Mouse (Mus musculus): Measurements from ENCODE around the gene Lyl1. TPM values are rescaled to one million over a fixed set of nuclear protein-coding genes. Genes with fewer than 3 reads are reported as not detected.

The Lyl1 gene
- polyA plus RNA-seq, 1 experiment from 2014 or later = 4.9 TPM

DNA sequence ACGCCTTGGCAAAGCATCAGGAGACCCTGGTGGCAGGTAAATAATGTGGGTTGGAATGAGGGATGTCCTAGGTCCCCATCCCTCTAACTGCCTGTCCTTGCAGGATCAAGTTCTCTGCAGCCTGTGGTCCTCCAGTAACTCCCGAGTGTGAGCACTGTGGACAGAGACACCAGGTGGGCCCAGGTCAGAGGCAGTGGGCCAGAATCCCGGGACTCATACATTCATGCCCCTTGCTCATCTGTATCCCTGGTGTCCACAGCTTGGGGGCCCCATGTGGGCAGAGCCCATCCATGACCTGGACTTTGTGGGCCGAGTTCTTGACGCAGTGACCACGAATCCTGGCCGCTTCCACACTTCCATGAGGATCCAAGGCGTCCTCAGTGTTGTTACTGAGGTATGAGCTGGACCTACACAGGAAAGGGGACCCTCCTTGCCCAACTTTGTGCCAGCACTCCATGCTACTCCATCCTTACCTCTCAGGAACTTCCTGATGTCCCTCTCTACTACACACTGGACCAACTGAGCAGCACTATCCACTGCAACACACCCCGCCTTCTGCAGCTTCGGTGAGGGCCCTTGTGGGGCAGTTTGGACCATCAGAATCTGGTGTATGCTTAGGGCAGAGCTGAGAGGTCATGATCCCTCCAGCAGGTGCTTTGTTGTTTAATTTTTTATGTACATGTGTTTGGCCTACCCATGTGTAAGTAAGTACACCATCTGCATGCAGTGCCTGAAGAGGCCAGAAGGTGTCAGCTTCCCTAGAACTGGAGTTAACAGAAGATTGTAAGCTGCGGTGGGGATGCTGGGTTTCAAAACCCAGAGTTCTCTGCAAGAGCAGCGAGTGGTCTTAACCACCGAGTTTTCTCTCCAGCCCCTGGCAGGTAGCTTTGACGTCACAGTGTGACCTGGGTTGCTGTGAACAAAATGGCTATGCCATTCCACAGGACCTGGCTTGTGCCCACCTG, 3.8 kb upstream of the Lyl1 start:
- H3K36me3 ChIP-seq = peaks cover 68% of the 10 kb centered on the region
- no peak overlapping the region for H3K4me3 ChIP-seq
- peaks cover 16% of the 10 kb centered on the region for H3K27me3 ChIP-seq
- WGBS = 92% methylated on average over 14 of the region's 14 CpGs
- no peak for ATAC-seq (ENCODE audit: insufficient number of reproducible peaks, insufficient read depth, low FRiP score, low TSS enrichment)
- 0 out of 2 replicates have a peak, but pooled peaks cover 12% of the 10 kb centered on the region for H3K4me1 ChIP-seq
- no peak overlapping the region for H3K9ac ChIP-seq
- no peaks in the 10 kb centered on the region for H3K9me3 ChIP-seq
- H3K27ac ChIP-seq = no peak overlapping the region
- no peak overlapping the region for H3K4me2 ChIP-seq (replicated peaks)

DNA sequence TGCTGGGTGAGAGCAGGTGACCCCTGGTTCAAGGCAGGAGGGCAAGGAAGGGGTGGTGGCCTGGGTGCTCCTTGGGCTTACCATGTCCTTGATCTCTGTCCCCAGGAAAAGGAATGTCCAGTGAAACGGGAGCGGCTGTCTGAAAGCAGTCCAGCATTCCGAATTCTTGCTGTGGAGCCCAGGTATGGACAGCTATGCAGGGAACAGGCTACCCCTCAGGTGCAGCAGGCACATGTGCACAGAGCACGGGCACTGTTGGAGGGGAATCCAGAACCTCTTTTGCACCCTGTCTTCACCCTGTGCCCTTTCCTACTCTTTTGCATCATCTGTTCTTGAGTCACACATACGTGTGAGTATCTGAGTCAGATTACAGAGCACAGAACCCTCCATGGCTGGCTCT, 3.0 kb upstream of the Lyl1 start:
- Histone ChIP-seq H3K9me3 (no peaks in the 10 kb centered on the region), H3K27me3 (peaks cover 25% of the 10 kb centered on the region), H3K9ac (no peak overlapping the region), H3K4me1 (0 out of 2 replicates have a peak, but pooled peaks cover 12% of the 10 kb centered on the region), H3K36me3 (peaks cover 61% of the 10 kb centered on the region), H3K4me3 (no peak overlapping the region), H3K27ac (no peak overlapping the region), H3K4me2 (replicated peaks) (no peak overlapping the region)
- no peak for ATAC-seq (ENCODE audit: insufficient number of reproducible peaks, insufficient read depth, low FRiP score, low TSS enrichment)
- WGBS = 89% methylated on average over 5 of the region's 5 CpGs

DNA sequence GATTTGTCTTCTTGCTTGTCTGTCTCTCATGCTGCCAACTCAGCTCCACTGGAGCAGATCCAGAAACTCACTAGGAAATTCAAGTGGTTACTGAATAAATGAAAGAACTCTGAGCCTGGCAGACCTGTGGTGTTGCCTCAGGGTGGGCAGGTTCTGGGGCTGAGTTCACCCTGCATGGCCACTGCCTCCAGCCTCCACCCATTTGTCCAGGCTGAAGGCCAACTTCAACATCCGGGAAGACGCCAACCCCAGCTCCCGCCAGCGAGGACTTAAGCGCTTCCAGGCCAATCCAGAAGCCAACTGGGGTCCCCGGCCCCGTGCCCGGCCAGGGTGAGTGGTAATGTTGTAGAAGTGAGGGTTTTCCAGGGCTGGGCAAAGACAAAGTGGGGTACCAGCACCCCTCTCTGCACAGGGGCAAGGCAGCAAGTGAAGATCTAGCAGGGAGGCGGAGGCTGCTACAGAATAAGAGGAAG, 2.3 kb upstream of the Lyl1 start:
- peaks cover 55% of the 10 kb centered on the region for H3K36me3 ChIP-seq
- H3K4me1 ChIP-seq = 0 out of 2 replicates have a peak, but pooled peaks cover 13% of the 10 kb centered on the region
- H3K4me2 ChIP-seq (replicated peaks) = no peak overlapping the region
- no peaks in the 10 kb centered on the region for H3K9me3 ChIP-seq
- 0 out of 2 replicates have a peak overlapping the region, but pooled peaks have one; percentile 17 for H3K27ac ChIP-seq
- no peak overlapping the region for H3K9ac ChIP-seq
- ATAC-seq (ENCODE audit: insufficient number of reproducible peaks, insufficient read depth, low FRiP score, low TSS enrichment) = no peak
- H3K27me3 ChIP-seq = peaks cover 31% of the 10 kb centered on the region
- WGBS = 91% methylated on average over 9 of the region's 9 CpGs
- H3K4me3 ChIP-seq = no peak overlapping the region

DNA sequence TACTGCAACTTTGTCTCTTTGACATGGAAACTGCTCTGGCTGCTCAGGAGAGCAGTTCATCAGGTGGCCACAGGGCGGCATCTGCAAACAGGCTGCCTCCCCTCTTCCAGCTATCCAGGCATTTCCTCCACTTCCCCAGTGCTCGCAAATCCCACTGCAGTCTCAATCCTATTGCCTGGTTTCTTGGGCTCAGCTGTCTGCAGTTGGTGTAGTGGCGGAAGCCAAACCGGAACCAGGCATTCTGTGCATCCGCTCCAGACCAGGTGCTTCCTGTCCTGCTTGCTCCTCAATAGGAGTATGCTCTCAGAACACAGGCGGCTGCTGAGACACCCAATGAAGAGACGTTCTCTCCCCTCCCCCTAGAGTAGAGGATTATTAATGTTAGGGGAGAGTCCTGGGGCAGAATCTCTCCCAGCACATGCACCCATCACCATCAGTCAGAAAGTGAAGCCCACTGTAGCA, 1.4 kb upstream of the Lyl1 start:
- 68% methylated on average over 7 of the region's 7 CpGs for WGBS
- no peak overlapping the region for H3K4me2 ChIP-seq (replicated peaks)
- 0 out of 2 replicates have a peak overlapping the region, but pooled peaks have one; percentile 23 for H3K27ac ChIP-seq
- no peaks in the 10 kb centered on the region for H3K9me3 ChIP-seq
- peaks cover 22% of the 10 kb centered on the region for H3K4me1 ChIP-seq
- H3K27me3 ChIP-seq = peaks cover 41% of the 10 kb centered on the region
- H3K36me3 ChIP-seq = peaks cover 48% of the 10 kb centered on the region
- ATAC-seq (ENCODE audit: insufficient number of reproducible peaks, insufficient read depth, low FRiP score, low TSS enrichment) = no peak
- H3K9ac ChIP-seq = no peak overlapping the region
- no peak overlapping the region for H3K4me3 ChIP-seq

DNA sequence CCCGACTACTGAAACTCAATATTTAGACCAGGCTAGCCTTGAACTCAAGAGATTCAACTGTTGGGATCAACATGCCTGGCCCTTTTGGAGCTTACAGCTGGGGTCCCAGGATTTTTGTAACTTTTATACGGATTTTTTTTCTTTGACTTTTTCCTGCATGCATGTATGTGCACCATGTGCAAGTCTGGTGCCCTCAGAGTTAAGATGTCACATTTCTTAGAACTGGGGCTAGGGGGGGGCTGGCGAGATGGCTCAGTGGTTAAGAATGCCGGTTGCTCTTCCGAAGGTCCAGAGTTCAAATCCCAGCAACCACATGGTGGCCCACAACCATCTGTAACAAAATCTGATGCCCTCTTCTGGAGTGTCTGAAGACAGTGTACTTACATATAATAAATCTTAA, 731 bp upstream of the Lyl1 start:
- WGBS = 82% methylated on average over 5 of the region's 5 CpGs
- no peak for ATAC-seq (ENCODE audit: insufficient number of reproducible peaks, insufficient read depth, low FRiP score, low TSS enrichment)
- H3K4me3 ChIP-seq = no peak overlapping the region
- no peak overlapping the region for H3K9ac ChIP-seq
- H3K4me1 ChIP-seq = peaks cover 26% of the 10 kb centered on the region
- no peak overlapping the region for H3K4me2 ChIP-seq (replicated peaks)
- peaks cover 46% of the 10 kb centered on the region for H3K27me3 ChIP-seq
- H3K9me3 ChIP-seq = no peaks in the 10 kb centered on the region
- 0 out of 2 replicates have a peak overlapping the region, but pooled peaks have one; percentile 23 for H3K27ac ChIP-seq
- H3K36me3 ChIP-seq = peaks cover 43% of the 10 kb centered on the region

DNA sequence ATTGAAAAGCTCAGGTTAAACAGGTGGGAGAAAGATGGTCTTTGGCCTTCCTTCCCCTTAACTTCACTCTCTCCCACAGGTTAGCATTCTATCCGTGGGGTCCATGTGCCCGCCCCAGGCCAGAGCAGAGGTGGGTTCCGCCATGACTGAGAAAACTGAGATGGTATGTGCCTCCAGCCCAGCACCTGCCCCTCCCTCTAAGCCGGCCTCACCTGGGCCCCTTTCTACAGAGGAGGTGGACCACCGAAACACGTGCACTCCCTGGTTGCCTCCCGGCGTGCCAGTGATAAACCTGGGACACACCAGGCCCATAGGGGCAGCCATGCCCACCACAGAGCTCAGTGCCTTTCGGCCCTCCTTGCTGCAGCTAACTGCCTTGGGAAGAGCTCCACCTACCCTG, 1.3 kb downstream of the Lyl1 start:
- Histone ChIP-seq H3K4me1 (peaks cover 40% of the 10 kb centered on the region), H3K27me3 (peaks cover 61% of the 10 kb centered on the region), H3K9ac (no peak overlapping the region), H3K36me3 (peaks cover 25% of the 10 kb centered on the region), H3K27ac (no peak overlapping the region), H3K4me3 (peak overlapping the region; percentile 17), H3K4me2 (replicated peaks) (0 out of 2 replicates have a peak overlapping the region, but pooled peaks have one; percentile 38), H3K9me3 (no peaks in the 10 kb centered on the region)
- 69% methylated on average over 9 of the region's 9 CpGs for WGBS
- no peak for ATAC-seq (ENCODE audit: insufficient number of reproducible peaks, insufficient read depth, low FRiP score, low TSS enrichment)

DNA sequence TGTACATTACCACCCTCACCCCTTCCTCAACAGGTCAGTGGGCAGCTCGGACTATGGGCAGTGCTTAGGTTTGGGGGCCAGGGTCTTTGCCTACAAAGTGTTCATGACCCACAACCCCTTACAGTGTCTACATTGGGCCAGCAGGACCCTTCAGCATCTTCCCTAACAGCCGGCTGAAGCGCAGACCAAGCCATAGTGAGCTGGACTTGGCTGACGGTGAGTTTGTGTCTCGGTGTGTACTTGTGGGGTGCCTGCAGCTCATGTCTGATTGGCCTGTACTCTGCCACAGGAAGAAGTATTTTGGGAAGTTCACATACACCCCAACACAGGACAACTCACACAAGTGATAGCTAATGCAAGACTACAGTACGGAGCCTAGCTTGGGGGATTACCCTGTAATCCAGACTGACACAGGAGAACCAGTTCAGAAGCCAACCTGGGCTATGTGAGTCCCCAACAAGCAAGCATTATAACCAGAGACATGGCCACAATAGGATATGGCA, 1.8 kb downstream of the Lyl1 start:
- Histone ChIP-seq H3K4me2 (replicated peaks) (0 out of 2 replicates have a peak overlapping the region, but pooled peaks have one; percentile 38), H3K36me3 (peaks cover 25% of the 10 kb centered on the region), H3K4me3 (peak overlapping the region; percentile 20), H3K27ac (no peak overlapping the region), H3K27me3 (peaks cover 65% of the 10 kb centered on the region), H3K4me1 (peaks cover 45% of the 10 kb centered on the region), H3K9me3 (no peaks in the 10 kb centered on the region), H3K9ac (no peak overlapping the region)
- WGBS = 80% methylated on average over 6 of the region's 6 CpGs
- ATAC-seq (ENCODE audit: insufficient number of reproducible peaks, insufficient read depth, low FRiP score, low TSS enrichment) = no peak

DNA sequence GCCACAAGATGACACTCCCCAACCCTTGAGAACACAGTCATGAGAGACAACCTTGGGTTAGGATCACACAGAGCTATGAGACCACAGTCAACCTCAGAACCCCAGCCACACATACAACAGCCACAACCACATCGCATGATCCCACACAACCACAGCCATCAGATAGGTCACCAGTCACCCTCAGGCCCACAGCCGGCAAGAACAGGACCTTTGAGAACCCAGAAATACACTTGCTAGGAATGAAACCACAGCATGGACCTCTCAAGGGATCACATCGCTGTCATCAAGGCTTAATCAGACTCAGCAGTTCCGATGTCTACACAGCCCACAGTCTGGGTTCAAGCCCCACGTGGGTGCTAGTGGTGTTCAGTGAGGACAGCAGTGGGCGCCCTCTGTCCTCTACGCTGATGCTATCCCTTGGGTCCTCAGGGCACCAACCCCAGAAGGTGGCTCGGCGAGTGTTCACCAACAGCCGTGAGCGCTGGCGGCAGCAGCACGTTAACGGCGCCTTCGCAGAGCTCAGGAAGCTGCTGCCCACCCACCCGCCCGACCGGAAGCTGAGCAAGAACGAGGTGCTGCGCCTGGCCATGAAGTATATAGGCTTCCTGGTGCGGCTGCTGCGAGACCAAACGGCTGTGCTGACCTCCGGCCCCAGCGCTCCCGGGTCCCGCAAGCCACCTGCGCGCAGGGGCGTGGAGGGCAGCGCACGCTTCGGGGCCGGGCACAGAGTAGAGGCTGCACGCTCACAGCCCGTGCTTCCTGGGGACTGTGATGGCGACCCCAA, 2.4 kb downstream of the Lyl1 start:
- Histone ChIP-seq H3K36me3 (peaks cover 21% of the 10 kb centered on the region), H3K27ac (no peak overlapping the region), H3K9ac (0 out of 2 replicates have a peak overlapping the region, but pooled peaks have one; percentile 10), H3K4me2 (replicated peaks) (peak overlapping the region; percentile 38), H3K4me1 (peaks cover 49% of the 10 kb centered on the region), H3K27me3 (peaks cover 71% of the 10 kb centered on the region), H3K4me3 (peak overlapping the region; percentile 20), H3K9me3 (no peaks in the 10 kb centered on the region)
- no peak for ATAC-seq (ENCODE audit: insufficient number of reproducible peaks, insufficient read depth, low FRiP score, low TSS enrichment)
- WGBS = 10% methylated on average over 38 of the region's 38 CpGs

DNA sequence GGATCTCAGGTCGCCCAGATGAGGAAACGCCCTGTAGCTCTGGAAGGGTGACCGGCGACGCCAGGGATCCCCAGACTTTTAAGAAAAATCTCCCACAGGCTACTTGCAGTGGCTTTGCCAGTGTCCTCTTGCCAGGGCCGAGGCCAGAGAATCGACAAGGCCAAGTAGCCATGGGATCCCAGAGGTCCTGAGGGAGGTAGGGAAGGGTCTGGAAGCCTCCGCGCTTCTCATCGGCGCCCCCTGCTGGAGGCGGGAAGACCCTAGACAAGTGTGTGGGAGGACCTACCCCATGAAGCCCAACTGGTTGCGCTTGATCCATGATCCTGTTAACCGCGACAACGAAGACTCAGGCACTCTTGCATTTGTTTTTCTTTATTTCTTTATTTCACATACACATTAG, 3.1 kb downstream of the Lyl1 start:
- Histone ChIP-seq H3K4me2 (replicated peaks) (peak overlapping the region; percentile 38), H3K27me3 (peaks cover 77% of the 10 kb centered on the region), H3K9me3 (no peaks in the 10 kb centered on the region), H3K4me1 (peaks cover 56% of the 10 kb centered on the region), H3K27ac (no peak overlapping the region), H3K36me3 (peaks cover 14% of the 10 kb centered on the region), H3K9ac (no peak overlapping the region), H3K4me3 (peak overlapping the region; percentile 20)
- no peak for ATAC-seq (ENCODE audit: insufficient number of reproducible peaks, insufficient read depth, low FRiP score, low TSS enrichment)
- under 1% methylated on average over 16 of the region's 16 CpGs for WGBS

DNA sequence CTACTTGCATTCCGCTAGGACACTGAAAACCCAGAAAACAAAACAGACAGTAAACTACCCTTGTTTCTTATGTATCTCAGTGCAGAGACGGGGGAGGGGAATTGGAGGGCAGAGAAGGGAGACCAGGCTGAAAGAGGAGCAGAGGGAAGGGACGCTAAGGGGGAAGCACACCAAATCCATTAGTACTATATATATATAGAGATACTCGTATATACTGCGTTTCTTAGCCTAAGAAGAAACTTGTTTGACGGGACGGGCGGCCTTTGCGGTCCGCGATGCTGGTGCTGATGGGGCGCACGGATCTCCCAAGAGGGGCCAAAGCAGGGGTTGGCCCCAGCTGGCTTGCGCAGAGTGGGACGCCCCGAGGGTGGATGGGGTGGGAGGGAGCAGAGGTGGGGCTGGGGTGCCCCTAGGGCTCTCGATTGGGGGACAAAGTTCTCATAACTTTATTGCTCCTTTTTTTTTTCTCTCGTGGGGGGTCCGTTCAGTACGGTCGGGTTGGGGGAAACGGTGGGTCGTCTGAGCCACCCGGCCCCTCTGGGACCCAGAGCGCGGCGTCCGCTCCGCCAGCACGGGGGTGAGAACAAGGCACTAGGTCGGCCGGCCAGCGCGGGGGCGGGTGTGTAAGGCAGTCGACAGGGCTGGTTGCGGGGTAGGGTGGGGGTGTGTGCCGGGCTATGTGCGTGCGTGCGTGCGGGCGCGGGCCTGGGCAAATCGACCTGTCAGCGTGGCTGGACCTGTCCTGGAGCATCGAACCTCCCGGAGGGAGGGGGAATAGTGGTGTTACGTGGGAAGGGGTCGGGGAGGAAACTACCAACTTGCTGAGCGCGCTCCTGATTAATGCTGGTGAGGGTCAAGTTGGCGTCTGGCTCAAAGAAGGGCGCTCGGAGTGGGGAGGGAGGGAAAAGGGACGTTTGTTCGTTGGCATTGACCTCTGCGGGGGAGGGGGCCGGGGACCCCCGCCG, 3.9 kb downstream of the Lyl1 start:
- H3K27ac ChIP-seq = no peak overlapping the region
- ATAC-seq (ENCODE audit: insufficient number of reproducible peaks, insufficient read depth, low FRiP score, low TSS enrichment) = no peak

More for the DNA sequence above, 3.9 kb downstream of the Lyl1 start:
- H3K36me3 ChIP-seq = peaks cover 7% of the 10 kb centered on the region; the same call in 1 of the 2 replicates
- no peaks in the 10 kb centered on the region for H3K9me3 ChIP-seq
- H3K4me3 ChIP-seq = 0 out of 2 replicates have a peak overlapping the region, but pooled peaks have one; percentile 20
- WGBS = 1% methylated on average over 61 of the region's 61 CpGs
- H3K9ac ChIP-seq = no peak overlapping the region
- H3K4me1 ChIP-seq = peaks cover 57% of the 10 kb centered on the region
- peaks cover 77% of the 10 kb centered on the region for H3K27me3 ChIP-seq
- peak overlapping the region; percentile 33 for H3K4me2 ChIP-seq (replicated peaks)
